Mouse (Mus musculus): Measurements from ENCODE around the gene Rxfp4. TPM values are rescaled to one million over a fixed set of nuclear protein-coding genes. Genes with fewer than 3 reads are reported as not detected.

Rxfp4 gene
- total RNA-seq, 1 experiment from 2014 or later, result not detected

DNA sequence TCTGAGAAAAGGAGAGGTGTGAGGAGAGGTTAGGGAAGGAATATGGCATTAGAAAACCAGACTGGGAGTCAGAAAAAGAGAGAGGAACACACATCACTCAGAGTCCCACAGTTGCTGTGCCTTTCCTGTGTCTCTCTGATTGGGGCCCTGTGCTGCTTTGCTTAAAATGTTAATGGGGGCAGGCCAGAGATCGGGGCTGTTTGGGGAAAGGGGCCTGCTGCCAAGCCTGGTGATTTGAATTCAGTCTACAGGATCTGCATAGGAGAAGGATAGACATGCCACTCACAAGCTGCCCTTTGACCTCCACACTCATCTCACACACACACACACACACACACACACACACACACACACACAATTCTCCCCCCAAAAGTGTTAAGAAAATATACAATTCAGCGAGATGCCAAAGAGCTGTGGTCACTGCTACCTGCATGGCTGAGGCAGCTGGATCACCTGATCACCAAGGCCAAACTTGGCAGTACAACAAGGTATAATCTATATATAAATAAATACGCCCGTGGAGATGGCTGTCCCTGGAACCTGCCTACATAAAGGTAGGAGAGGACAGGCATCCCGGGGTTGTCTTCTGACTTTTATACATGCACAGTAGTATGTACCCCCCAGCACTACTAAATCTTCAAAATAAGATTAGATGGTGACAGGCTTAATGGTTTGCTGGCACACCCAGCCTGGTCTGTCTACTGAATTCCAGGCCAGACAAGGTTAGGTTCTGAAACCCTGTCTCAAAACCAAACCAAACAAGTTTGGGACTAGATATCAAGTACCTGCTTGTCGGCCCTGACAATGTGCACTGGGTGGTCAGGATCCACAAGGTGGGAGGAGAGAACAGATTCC lies 801 bp upstream of the Rxfp4 start:
- no peak for ATAC-seq (ENCODE audit: extremely low read depth, insufficient number of reproducible peaks, low FRiP score, poor library complexity, severe bottlenecking)

DNA sequence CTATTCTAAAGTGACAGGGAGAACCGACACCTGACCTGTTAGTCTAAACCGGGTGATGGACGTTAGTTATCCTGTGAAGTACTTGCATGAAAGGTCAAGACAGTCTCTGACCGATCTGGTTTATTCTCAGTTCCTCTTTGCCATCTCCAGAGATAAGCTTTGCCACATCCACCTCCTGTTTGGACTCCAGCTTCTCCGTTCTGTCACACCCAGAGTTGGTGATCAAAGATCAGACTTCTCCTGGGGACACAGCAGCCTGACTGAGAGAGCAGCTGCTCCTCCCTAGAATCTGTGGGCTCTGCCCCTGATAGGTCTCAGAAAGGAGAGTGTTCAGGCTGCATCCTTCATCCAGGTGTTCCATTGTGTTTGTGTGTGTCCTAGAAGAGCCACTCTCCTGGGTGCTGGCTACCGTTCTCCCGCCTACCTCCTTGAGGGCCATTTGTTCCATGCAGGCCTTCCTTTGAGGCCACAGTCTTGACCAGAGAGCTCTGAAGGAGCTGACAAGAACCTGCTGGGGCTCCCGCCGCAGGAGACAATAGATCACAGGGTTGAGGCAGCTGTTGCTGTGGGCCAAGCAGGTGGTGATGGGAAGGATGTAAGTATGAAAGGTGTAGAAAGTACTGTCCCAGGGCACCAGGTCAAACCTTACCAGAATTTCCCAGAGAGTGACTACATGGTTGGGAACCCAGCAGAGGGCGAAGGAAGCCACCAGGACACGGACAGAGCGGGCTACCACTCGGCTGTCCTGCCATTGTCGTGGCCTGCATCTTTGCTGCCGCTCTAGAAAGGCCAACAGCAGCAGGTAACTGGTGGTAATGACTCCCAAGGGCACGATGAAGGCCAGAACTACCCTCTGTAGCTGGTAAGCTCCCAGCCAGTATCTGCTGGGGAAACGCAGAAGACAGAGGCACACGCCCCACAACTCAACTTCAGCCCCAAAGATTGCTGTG lies 998 bp downstream of the Rxfp4 start:
- ATAC-seq (ENCODE audit: extremely low read depth, insufficient number of reproducible peaks, low FRiP score, poor library complexity, severe bottlenecking), result no peak

- ATAC-seq (ENCODE audit: extremely low read depth, insufficient number of reproducible peaks, low FRiP score, poor library complexity, severe bottlenecking), result no peak
Measured at GRCm38 (mm10) chr3:88650713-88651504, 2.0 kb downstream of the Rxfp4 start.

DNA sequence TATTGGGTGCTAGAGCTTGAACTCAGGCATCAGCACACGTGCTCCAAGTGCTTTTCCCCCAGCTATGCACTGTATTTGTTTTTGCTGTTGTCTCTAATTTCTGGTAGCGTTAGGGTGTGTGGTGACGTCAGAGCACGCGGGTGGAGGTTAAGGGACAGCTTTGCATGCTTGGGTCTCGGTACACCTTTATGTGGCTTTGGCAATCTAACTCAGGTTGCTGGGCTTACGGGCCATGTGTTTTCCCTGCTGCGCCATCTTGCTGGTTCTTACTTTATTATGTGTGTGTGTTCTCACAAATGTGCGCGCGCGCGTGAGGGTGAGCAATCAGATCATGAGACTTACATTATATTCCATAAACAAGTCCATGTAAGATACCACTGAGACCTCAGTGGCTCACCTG lies 3.0 kb downstream of the Rxfp4 start:
- ATAC-seq (ENCODE audit: extremely low read depth, insufficient number of reproducible peaks, low FRiP score, poor library complexity, severe bottlenecking), result no peak

GRCm38 (mm10) chr3:88649186-88649585 lies 3.8 kb downstream of the Rxfp4 start:
- no peak for ATAC-seq (ENCODE audit: extremely low read depth, insufficient number of reproducible peaks, low FRiP score, poor library complexity, severe bottlenecking)

DNA sequence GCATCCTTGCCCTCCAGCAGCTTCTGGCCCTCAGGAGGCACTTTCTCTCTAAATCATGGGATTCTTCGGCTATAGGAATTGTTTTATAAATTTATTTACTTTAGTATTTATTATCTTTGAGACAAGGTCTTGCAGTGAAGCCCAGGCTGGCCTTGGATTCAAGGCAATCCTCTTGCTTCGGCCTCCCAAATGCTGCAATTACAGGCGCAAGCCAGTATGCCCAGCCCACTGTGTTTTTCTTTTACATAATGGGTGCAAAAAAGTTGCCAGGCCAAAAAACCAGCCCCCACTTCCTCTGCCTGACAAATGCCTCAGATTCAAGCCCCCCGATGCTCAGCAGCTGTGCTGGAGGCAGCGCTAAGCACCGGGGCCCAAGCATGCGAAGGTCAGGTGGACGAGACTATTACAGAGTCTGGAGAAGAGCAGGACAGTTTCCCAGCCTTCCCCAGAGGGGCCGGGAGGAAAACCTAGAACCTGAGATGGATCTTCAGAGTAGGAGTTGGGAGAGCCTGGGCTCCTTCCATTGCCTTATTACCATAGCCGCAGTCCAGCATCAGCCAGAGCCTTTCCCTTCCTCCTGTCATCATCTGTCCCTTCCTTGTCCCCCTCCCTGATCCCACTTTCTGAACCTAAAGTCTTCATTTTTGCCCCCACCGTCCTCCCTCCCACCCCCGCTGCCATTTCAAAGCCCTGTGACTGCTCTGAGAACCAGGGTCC lies 4.3 kb downstream of the Rxfp4 start:
- no peak for ATAC-seq (ENCODE audit: extremely low read depth, insufficient number of reproducible peaks, low FRiP score, poor library complexity, severe bottlenecking)

DNA sequence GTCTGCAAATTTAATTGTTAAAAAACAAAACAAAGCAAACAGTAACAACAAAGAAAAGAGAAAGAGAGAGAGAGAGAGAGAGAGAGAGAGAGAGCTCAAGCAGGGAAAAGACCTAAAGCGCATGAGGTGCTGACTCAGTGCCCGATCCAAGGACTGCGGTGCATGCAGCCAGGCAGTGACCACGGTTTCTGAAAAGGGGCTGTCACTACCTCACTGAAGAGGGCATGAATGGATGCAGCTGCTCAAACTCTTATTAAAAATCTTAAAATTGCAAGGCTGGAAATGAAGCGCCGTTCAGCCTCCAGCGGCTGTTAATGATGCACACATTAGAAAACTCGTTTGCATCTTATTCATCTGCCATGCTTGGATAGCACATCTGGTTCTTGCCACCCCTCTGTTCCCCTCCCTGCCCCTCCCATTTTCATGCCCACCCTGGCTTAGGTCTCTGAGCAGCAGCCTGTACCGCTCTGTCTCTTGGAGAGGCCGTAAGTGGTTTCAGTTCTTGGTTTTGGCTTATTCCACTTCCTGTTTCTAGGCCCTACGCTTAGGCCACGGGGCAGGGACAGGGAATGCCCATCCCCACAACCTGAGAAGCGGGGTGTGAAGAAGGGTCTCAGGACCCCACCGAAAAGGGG lies 5.0 kb downstream of the Rxfp4 start:
- peak; percentile 56 for ATAC-seq (ENCODE audit: extremely low read depth, insufficient number of reproducible peaks, low FRiP score, poor library complexity, severe bottlenecking)

DNA sequence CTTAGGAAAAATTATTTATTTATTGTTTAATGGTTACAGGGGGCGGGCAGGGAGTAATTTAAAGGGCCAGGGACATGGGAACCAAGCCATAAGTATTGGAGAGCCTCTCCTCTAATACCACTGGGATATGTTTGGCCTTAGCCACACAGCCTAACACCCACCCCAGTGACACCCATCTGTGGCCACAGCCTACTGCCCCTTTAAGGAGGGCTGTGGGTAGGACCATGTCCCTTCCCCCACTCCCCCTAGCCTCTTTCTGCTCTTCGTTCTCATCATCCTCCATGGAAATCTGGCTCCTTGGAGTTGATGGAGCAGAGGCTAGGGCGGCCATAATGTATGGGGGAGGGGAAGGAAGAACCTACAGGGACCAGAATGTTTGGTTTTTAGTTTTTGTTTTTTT lies 5.9 kb downstream of the Rxfp4 start:
- no peak for ATAC-seq (ENCODE audit: extremely low read depth, insufficient number of reproducible peaks, low FRiP score, poor library complexity, severe bottlenecking)

DNA sequence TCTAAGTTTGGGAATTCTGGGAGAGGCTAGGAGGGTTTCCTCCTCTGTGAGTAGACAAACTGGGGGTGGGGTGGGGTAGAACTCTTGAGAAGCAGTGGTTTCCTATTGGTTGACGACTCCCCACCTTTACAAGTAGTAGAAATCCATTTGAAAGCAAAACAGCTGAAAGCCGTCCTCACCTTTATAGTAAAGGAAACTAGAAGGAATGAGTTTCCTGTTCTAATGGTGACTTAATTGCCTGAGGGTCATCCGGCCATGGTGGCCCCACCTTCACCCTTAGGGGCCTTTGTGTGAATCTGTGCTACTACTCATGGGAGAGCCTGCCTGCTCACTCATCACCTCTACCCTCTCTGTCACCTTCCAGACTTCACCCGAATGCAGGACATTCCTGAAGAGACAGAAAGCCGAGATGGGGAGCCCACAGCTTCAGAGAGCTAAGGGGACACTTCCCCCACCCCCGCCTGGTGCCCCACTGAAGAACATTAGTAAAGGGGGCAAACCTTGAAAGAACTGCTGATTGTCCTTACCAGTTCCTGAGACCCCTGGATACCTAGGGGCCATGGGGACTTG lies 6.4 kb downstream of the Rxfp4 start:
- no peak for ATAC-seq (ENCODE audit: extremely low read depth, insufficient number of reproducible peaks, low FRiP score, poor library complexity, severe bottlenecking)

- ATAC-seq (ENCODE audit: extremely low read depth, insufficient number of reproducible peaks, low FRiP score, poor library complexity, severe bottlenecking), result no peak
Measured at GRCm38 (mm10) chr3:88645937-88646336, 7.0 kb downstream of the Rxfp4 start.

GRCm38 (mm10) chr3:88643078-88643477 lies 9.9 kb downstream of the Rxfp4 start:
- ATAC-seq (ENCODE audit: extremely low read depth, insufficient number of reproducible peaks, low FRiP score, poor library complexity, severe bottlenecking), result no peak

- ATAC-seq (ENCODE audit: extremely low read depth, insufficient number of reproducible peaks, low FRiP score, poor library complexity, severe bottlenecking), result peak; percentile 82
Measured at GRCm38 (mm10) chr3:88640676-88641075, 12.3 kb downstream of the Rxfp4 start.

DNA sequence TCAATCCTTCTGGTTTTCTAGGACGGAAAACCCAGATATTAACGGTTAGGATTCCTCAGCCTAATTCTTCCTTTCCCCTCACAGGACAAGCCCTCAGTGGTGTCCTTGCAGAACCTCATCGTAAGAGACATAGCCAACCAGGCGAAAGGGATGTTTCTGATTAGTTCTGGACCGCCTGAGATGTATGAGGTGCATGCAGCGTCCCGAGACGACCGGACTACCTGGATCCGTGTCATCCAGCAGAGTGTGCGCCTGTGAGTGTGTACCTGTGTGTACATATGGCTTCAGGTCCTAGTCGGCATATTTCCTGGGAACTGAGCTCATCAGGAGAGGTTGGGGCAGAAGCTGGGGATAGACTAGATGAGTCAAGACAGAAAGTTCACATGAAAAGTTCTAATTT lies 13.7 kb downstream of the Rxfp4 start:
- ATAC-seq (ENCODE audit: extremely low read depth, insufficient number of reproducible peaks, low FRiP score, poor library complexity, severe bottlenecking), result no peak

GRCm38 (mm10) chr3:88637134-88637533 lies 15.8 kb downstream of the Rxfp4 start:
- ATAC-seq (ENCODE audit: extremely low read depth, insufficient number of reproducible peaks, low FRiP score, poor library complexity, severe bottlenecking), result no peak

DNA sequence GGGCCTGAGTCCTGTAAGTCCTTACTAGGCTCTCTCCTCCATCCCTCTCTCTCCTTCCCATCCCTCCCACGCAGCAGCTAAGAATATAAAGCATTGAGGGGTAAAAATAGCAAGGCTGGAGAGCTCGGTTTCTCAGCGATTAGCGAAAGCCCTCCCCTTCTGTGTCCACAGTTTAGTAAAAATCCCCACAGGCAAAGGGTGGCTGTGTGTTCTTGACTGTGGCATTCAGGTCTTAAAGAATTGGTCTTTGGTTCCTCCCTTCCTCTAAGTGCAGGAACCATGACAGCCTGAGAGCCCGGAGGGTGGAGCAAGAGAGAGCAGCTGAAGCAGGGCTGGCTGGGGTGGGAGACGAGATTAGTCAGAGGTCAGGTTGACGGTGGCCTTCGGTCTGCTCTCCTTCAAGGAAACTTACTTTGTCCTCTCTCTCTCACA lies 16.4 kb downstream of the Rxfp4 start:
- no peak for ATAC-seq (ENCODE audit: extremely low read depth, insufficient number of reproducible peaks, low FRiP score, poor library complexity, severe bottlenecking)

- ATAC-seq (ENCODE audit: extremely low read depth, insufficient number of reproducible peaks, low FRiP score, poor library complexity, severe bottlenecking), result no peak
Measured at GRCm38 (mm10) chr3:88635506-88636275, 17.3 kb downstream of the Rxfp4 start.

DNA sequence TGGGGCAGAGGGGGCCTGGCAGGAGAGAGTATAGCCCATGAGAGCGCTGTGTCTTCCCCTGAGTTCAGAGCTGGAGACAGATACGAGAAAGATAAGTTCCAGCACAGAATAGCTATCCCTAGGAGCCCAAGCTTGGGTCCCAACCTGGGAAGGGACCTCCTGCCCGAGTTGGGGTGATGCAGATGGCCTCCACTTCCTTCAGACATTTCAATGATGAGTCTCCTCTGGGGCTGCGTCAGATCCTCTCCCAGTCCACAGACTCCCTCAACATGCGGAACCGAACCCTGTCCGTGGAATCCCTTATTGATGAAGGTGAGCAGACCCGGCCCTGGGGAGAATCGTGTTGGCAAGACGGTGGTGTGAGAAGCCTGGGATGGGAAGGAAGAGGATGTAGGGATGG lies 19.9 kb downstream of the Rxfp4 start:
- no peak for ATAC-seq (ENCODE audit: extremely low read depth, insufficient number of reproducible peaks, low FRiP score, poor library complexity, severe bottlenecking)
